Mouse (Mus musculus) neural tube, embryonic 14.5 days (tissue): ENCODE data around the gene Oaz2. TPM values are rescaled to one million over a fixed set of nuclear protein-coding genes. Genes with fewer than 3 reads are reported as not detected.
"Not testable (repeated sequence)": the region's sequence is repeated elsewhere in the genome, so short reads cannot be mapped to it uniquely, and the experiment has no call there.

Source experiments
- ATAC-seq: fragments of 200-750 bp; cut with Nextera tagmentation; 2 replicates; pipeline ENCODE4 v1.8.0; 2017; ENCODE audit warnings: low read depth, mild to moderate bottlenecking, moderate TSS enrichment, moderate library complexity
- H3K27ac ChIP-seq: fragments of 300-500 bp; sonication (generic); 2 replicates; pipeline ENCODE4 v1.5.1; 2014; ENCODE audit warnings: low read depth, mild to moderate bottlenecking, control low read depth, low read length, moderate library complexity, mixed read lengths
- H3K27me3 ChIP-seq: fragments of 300-500 bp; sonication (generic); 2 replicates; pipeline ENCODE4 v1.6.1; 2014; ENCODE audit warnings: low read length; ENCODE audit not compliant: control insufficient read depth, insufficient read depth
- H3K36me3 ChIP-seq: fragments of 300-500 bp; sonication (generic); 2 replicates; pipeline ENCODE4 v1.6.1; 2014; ENCODE audit warnings: low read length, mixed read lengths; ENCODE audit not compliant: control insufficient read depth, insufficient read depth
- H3K4me1 ChIP-seq: fragments of 300-500 bp; sonication (generic); 2 replicates; pipeline ENCODE4 v1.6.1; 2014; ENCODE audit warnings: low read length; ENCODE audit not compliant: control insufficient read depth, insufficient read depth
- H3K4me2 ChIP-seq: fragments of 300-500 bp; sonication (generic); 2 replicates; pipeline ENCODE4 v1.6.1; 2014; ENCODE audit warnings: mild to moderate bottlenecking, low read depth, low read length, control low read depth
- H3K4me3 ChIP-seq: fragments of 300-500 bp; sonication (generic); 2 replicates; pipeline ENCODE4 v1.5.1; 2014; ENCODE audit warnings: low read depth, low read length, control low read depth, mixed read lengths
- H3K9ac ChIP-seq: fragments of 300-500 bp; sonication (generic); replicated peaks from 2 replicates; pipeline ENCODE4 v1.6.1; 2014; ENCODE audit warnings: low read depth, mild to moderate bottlenecking, control low read depth, low read length, mixed read lengths
- H3K9me3 ChIP-seq: fragments of 300-500 bp; sonication (generic); 2 replicates; pipeline ENCODE4 v1.6.1; 2016; ENCODE audit warnings: low read length; ENCODE audit not compliant: control insufficient read depth
- WGBS: fragments of 180-500 bp; shearing (Covaris S2); extraction: QIAGEN DNeasy Blood & Tissue Kit; methylation state at CpG from one replicate; pipeline ENCODE4 v1.1.7; 2014; 5-methylcytosine and 5-hydroxymethylcytosine counted together
- polyA plus RNA-seq: library from polyadenylated mRNA; unstranded; fragments of >200 nt; fragmentation: Nextera tagmentation; extraction: Ambion mirVana; gene quantifications from 2 replicates; pipeline ENCODE4 v1.2.1, GENCODE M21; 2014

The Oaz2 gene
- polyA plus RNA-seq, 1 experiment from 2014 or later, result 254 TPM

- H3K27ac ChIP-seq, result no peak overlapping the region; the same call in 1 of the 2 replicates
- H3K4me2 ChIP-seq, result peak overlapping the region; percentile 73
- peaks cover 46% of the 10 kb centered on the region for H3K4me1 ChIP-seq
- WGBS, result 20% methylated on average over 5 of the region's 5 CpGs
- H3K36me3 ChIP-seq, result no peaks in the 10 kb centered on the region
- H3K4me3 ChIP-seq, result peak overlapping the region; percentile 23
- no peak for ATAC-seq
- H3K27me3 ChIP-seq, result no peaks in the 10 kb centered on the region
- H3K9me3 ChIP-seq, result no peaks in the 10 kb centered on the region
- H3K9ac ChIP-seq, result peak overlapping the region; percentile 37; the same call in 1 of the 2 replicates
Observed at GRCm38 (mm10) chr9:65679181-65679761, 11.5 kb downstream of the Oaz2 start.

- no peaks in the 10 kb centered on the region for H3K36me3 ChIP-seq
- no peak overlapping the region for H3K9ac ChIP-seq
- no peaks in the 10 kb centered on the region for H3K27me3 ChIP-seq
- no peak overlapping the region for H3K4me3 ChIP-seq
- no peaks in the 10 kb centered on the region for H3K9me3 ChIP-seq
- WGBS, result 88% methylated on average over 4 of the region's 4 CpGs
- peaks cover 40% of the 10 kb centered on the region for H3K4me1 ChIP-seq
- H3K27ac ChIP-seq, result no peak overlapping the region
- ATAC-seq, result no peak
- no peak overlapping the region for H3K4me2 ChIP-seq
Observed at GRCm38 (mm10) chr9:65680938-65681633, 13.3 kb downstream of the Oaz2 start.

GRCm38 (mm10) chr9:65681634-65681940, 13.8 kb downstream of the Oaz2 start:
- WGBS, result 91% methylated on average over 2 of the region's 2 CpGs
- Histone ChIP-seq H3K9ac (no peak overlapping the region), H3K27ac (no peak overlapping the region)

GRCm38 (mm10) chr9:65682183-65682582, 14.4 kb downstream of the Oaz2 start:
- Histone ChIP-seq H3K4me2 (no peak overlapping the region), H3K4me1 (peaks cover 40% of the 10 kb centered on the region), H3K27ac (no peak overlapping the region), H3K27me3 (no peaks in the 10 kb centered on the region), H3K36me3 (no peaks in the 10 kb centered on the region), H3K9ac (no peak overlapping the region), H3K4me3 (no peak overlapping the region), H3K9me3 (no peaks in the 10 kb centered on the region)
- WGBS, result 88% methylated on average over 3 of the region's 3 CpGs
- no peak for ATAC-seq

More at GRCm38 (mm10) chr9:65681634-65681940, 13.8 kb downstream of the Oaz2 start:
- H3K4me2 ChIP-seq, result no peak overlapping the region
- H3K27me3 ChIP-seq, result no peaks in the 10 kb centered on the region
- ATAC-seq, result no peak
- H3K9me3 ChIP-seq, result no peaks in the 10 kb centered on the region
- H3K4me3 ChIP-seq, result no peak overlapping the region
- H3K36me3 ChIP-seq, result no peaks in the 10 kb centered on the region
- H3K4me1 ChIP-seq, result peaks cover 40% of the 10 kb centered on the region

- no peak overlapping the region for H3K4me3 ChIP-seq
- no peaks in the 10 kb centered on the region for H3K9me3 ChIP-seq
- no peak overlapping the region for H3K4me2 ChIP-seq
- 76% methylated on average over 1 of the region's 1 CpGs for WGBS
- ATAC-seq, result no peak
- no peak overlapping the region for H3K27ac ChIP-seq
- H3K27me3 ChIP-seq, result no peaks in the 10 kb centered on the region
- peaks cover 6% of the 10 kb centered on the region for H3K36me3 ChIP-seq
- H3K4me1 ChIP-seq, result peaks cover 33% of the 10 kb centered on the region
- no peak overlapping the region for H3K9ac ChIP-seq
Observed at GRCm38 (mm10) chr9:65682994-65683393, 15.2 kb downstream of the Oaz2 start.

- Histone ChIP-seq H3K4me2 (no peak overlapping the region), H3K27me3 (no peaks in the 10 kb centered on the region), H3K9ac (no peak overlapping the region), H3K4me1 (peaks cover 16% of the 10 kb centered on the region), H3K27ac (no peak overlapping the region), H3K4me3 (no peak overlapping the region), H3K9me3 (no peaks in the 10 kb centered on the region), H3K36me3 (peaks cover 11% of the 10 kb centered on the region)
- WGBS, result 91% methylated on average over 2 of the region's 2 CpGs
- ATAC-seq, result no peak
Observed at GRCm38 (mm10) chr9:65684704-65685103, 16.9 kb downstream of the Oaz2 start.

GRCm38 (mm10) chr9:65689869-65690268, 22.1 kb downstream of the Oaz2 start:
- H3K9ac ChIP-seq, H3K4me2 ChIP-seq, H3K4me3 ChIP-seq, H3K4me1 ChIP-seq, ATAC-seq, H3K27me3 ChIP-seq, H3K27ac ChIP-seq, H3K9me3 ChIP-seq: not testable (repeated sequence)
- 75% methylated on average over 1 of the region's 2 CpGs for WGBS
- peaks cover 29% of the 10 kb centered on the region for H3K36me3 ChIP-seq

- Histone ChIP-seq H3K4me1 (peaks cover 7% of the 10 kb centered on the region; the same call in 1 of the 2 replicates), H3K9ac (no peak overlapping the region), H3K27ac (no peak overlapping the region), H3K36me3 (peaks cover 37% of the 10 kb centered on the region), H3K4me3 (no peak overlapping the region), H3K4me2 (no peak overlapping the region), H3K27me3 (no peaks in the 10 kb centered on the region), H3K9me3 (no peaks in the 10 kb centered on the region)
- ATAC-seq, result no peak
- WGBS, result 14% methylated on average over 3 of the region's 3 CpGs
Observed at GRCm38 (mm10) chr9:65692466-65692865, 24.7 kb downstream of the Oaz2 start.

- H3K36me3 ChIP-seq, result peaks cover 35% of the 10 kb centered on the region
- no peak for ATAC-seq
- no peak overlapping the region for H3K27ac ChIP-seq
- 32% methylated on average over 5 of the region's 5 CpGs for WGBS
- no peaks in the 10 kb centered on the region for H3K9me3 ChIP-seq
- H3K9ac ChIP-seq, result no peak overlapping the region
- peaks cover 7% of the 10 kb centered on the region; the same call in 1 of the 2 replicates for H3K4me1 ChIP-seq
- no peaks in the 10 kb centered on the region for H3K27me3 ChIP-seq
- no peak overlapping the region for H3K4me2 ChIP-seq
- H3K4me3 ChIP-seq, result no peak overlapping the region
Observed at GRCm38 (mm10) chr9:65692959-65693603, 25.3 kb downstream of the Oaz2 start.
